Mouse (Mus musculus) lung, embryonic 16.5 days (tissue): ENCODE measurements at regions not wholly inside any gene's neighbourhood (a gene's known extent, or its start where the extent isn't known, plus 50 kb on each side); places are given as distances from the start of the nearest gene placed in this dataset.

Source experiments
- ATAC-seq: fragments of 200-750 bp; cut with Nextera tagmentation; 2 replicates; pipeline ENCODE4 v1.8.0; 2017; ENCODE audit warnings: low read depth, mild to moderate bottlenecking, moderate library complexity
- H3K27ac ChIP-seq: fragments of 300-500 bp; sonication (generic); 2 replicates; pipeline ENCODE4 v1.5.1; 2014; ENCODE audit warnings: mild to moderate bottlenecking, control low read depth, low read length
- H3K27me3 ChIP-seq: fragments of 300-500 bp; sonication (generic); 2 replicates; pipeline ENCODE4 v1.6.1; 2014; ENCODE audit warnings: low read depth, low read length, mixed read lengths; ENCODE audit not compliant: control insufficient read depth, insufficient read depth
- H3K36me3 ChIP-seq: fragments of 300-500 bp; sonication (generic); 2 replicates; pipeline ENCODE4 v1.6.1; 2014; ENCODE audit warnings: low read length; ENCODE audit not compliant: control insufficient read depth, insufficient read depth
- H3K4me1 ChIP-seq: fragments of 300-500 bp; sonication (generic); replicated peaks from 2 replicates; pipeline ENCODE4 v1.6.1; 2014; ENCODE audit warnings: low read length, mixed read lengths; ENCODE audit not compliant: control insufficient read depth, insufficient read depth
- H3K4me2 ChIP-seq: fragments of 300-500 bp; sonication (generic); 2 replicates; pipeline ENCODE4 v1.6.1; 2014; ENCODE audit warnings: low read depth, low read length, control low read depth
- H3K4me3 ChIP-seq: fragments of 300-500 bp; sonication (generic); 2 replicates; pipeline ENCODE4 v1.5.1; 2014; ENCODE audit warnings: mild to moderate bottlenecking, low read length, control low read depth
- H3K9ac ChIP-seq: fragments of 300-500 bp; sonication (generic); 2 replicates; pipeline ENCODE4 v1.6.1; 2014; ENCODE audit warnings: low read length, control low read depth
- H3K9me3 ChIP-seq: fragments of 300-500 bp; sonication (generic); 2 replicates; pipeline ENCODE4 v1.6.1; 2016; ENCODE audit warnings: low read length; ENCODE audit not compliant: control insufficient read depth
- WGBS: fragments of 180-500 bp; shearing (Covaris S2); extraction: QIAGEN DNeasy Blood & Tissue Kit; methylation state at CpG from one replicate; pipeline ENCODE4 v1.1.7; 2014; 5-methylcytosine and 5-hydroxymethylcytosine counted together

DNA sequence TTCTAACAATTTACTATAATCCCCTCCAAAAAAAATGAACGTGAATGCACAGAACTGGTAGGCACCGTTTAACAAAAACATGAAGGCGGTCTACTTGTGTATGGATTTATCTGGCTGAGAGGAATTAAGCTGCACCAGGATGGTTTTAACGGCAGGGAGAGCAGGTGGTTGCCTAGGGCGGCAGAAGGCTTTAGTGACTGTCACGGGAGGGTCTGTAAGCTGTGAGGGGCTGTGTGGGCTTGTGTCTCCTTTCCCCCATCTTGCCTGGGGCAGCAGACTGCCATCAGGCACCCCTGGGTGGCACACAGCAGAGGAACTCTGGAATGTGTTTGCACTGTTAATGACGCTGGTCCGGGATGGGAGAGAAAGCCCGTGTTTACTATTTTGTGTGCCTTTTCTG, 308.6 kb downstream of the Irs2 start:
- Histone ChIP-seq H3K27me3 (no peaks in the 10 kb centered on the region), H3K4me3 (no peak overlapping the region), H3K36me3 (no peaks in the 10 kb centered on the region), H3K27ac (no peak overlapping the region), H3K4me1 (no peaks in the 10 kb centered on the region), H3K9me3 (no peaks in the 10 kb centered on the region), H3K9ac (no peak overlapping the region), H3K4me2 (no peak overlapping the region)
- no peak for ATAC-seq
- 77% methylated on average over 9 of the region's 9 CpGs for WGBS

DNA sequence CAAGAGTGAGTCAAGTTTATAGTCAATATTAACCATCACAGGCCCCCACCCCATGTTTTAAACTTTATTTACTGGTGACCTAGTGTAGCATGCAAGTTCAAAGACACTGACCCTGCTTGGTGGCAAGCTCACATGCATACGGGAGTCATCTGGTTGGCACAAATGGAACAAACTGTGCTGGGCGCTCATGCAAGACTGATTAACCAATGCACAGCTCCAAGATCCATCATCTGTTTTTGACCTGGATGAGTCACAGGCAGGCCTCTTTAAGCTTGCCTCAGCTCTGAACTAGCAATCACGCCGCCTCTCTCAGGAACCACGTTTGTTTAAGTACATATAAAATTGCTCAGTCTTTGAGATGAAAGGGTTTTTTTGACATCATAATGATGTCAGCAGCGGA, 313.1 kb downstream of the Irs2 start:
- H3K4me1 ChIP-seq, result no peaks in the 10 kb centered on the region
- no peaks in the 10 kb centered on the region for H3K36me3 ChIP-seq
- ATAC-seq, result no peak
- H3K4me2 ChIP-seq, result no peak overlapping the region
- no peak overlapping the region for H3K4me3 ChIP-seq
- no peaks in the 10 kb centered on the region for H3K27me3 ChIP-seq
- no peak overlapping the region for H3K27ac ChIP-seq
- WGBS, result 78% methylated on average over 6 of the region's 6 CpGs
- H3K9ac ChIP-seq, result no peak overlapping the region
- no peaks in the 10 kb centered on the region for H3K9me3 ChIP-seq

DNA sequence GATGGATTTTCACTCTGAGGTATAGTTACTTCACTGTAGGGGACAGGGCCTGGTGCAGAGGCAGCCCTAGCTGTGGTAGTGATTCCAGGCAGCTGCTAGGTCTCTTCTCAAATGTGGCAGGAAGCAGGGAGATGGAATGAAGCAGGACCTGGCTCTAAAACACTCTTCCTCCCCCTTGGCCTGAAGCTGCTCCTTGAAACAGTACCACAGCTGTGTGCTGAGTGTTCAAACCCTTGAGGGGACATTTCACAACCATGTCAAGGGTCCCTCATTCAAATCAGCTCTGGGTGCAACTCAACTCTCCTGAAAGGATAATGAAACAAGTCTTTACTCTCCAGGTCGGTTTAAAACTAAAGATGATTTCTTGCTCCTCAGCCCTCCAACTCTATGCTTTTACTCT, 317.6 kb downstream of the Irs2 start:
- Histone ChIP-seq H3K4me2 (no peak overlapping the region), H3K4me3 (no peak overlapping the region), H3K36me3 (no peaks in the 10 kb centered on the region), H3K4me1 (peaks cover 3% of the 10 kb centered on the region; the same call in 1 of the 2 replicates), H3K27me3 (no peaks in the 10 kb centered on the region; the same call in 1 of the 2 replicates), H3K27ac (no peak overlapping the region), H3K9ac (no peak overlapping the region), H3K9me3 (no peaks in the 10 kb centered on the region)
- WGBS, result 57% methylated on average over 1 of the region's 1 CpGs
- ATAC-seq, result peak; percentile 41

DNA sequence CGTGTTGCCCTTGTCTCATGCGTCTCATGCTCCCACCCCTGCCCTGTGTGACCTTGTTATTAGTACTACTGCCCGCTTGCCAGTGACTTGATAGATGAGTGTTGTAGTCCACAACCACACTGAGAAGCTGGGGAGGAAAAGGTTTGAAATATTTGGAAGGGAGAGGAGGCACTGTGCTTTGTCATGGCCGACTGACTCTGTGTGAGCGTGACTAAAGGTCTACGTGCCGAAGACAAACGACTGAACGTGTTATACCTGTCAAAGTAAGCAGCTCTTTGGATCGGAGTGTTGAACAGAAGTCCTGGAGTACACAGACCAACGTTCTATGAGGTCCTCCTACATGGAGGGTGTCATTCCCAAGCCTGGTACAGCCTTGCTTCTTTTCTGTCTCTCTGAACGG, 318.4 kb downstream of the Irs2 start:
- Histone ChIP-seq H3K36me3 (no peaks in the 10 kb centered on the region), H3K4me1 (peaks cover 3% of the 10 kb centered on the region; the same call in 1 of the 2 replicates), H3K27me3 (no peaks in the 10 kb centered on the region; the same call in 1 of the 2 replicates), H3K9ac (no peak overlapping the region), H3K4me3 (no peak overlapping the region), H3K27ac (no peak overlapping the region), H3K4me2 (no peak overlapping the region), H3K9me3 (no peaks in the 10 kb centered on the region)
- WGBS, result 63% methylated on average over 12 of the region's 12 CpGs
- no peak for ATAC-seq

DNA sequence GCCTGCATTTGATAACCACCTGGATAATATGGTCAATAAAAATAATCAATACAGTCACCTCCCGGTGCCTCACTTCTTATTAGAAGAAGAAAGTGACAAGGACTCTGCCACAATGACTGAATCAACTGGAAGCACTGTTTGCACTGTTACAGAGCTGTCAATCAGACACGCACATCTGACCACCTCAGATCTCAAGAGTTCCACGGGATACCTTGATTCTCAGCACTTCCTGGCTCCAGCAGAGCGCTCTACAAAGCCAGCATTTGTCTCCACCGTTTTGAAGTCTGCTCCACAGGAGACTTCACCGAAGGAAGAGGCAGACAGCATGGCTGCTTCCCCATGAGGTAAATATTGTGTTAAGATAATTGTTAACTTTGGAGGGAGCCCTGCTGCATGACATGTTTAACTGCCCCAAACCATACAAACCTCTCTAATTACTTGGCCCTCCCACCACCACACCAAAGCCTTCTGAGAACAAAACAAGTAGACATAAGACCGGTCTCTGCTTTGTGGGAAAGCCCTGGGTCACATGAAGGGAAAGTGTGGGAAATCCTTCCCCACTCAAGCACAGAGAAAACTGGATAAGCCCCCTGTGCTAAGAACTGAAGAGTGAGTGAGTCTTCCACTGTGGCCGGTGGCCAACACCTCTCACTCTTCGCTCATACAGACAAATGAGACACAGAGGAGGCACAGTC, 320.2 kb downstream of the Irs2 start:
- Histone ChIP-seq H3K27ac (no peak overlapping the region), H3K4me2 (no peak overlapping the region), H3K4me3 (no peak overlapping the region), H3K9me3 (no peaks in the 10 kb centered on the region), H3K36me3 (no peaks in the 10 kb centered on the region), H3K27me3 (no peaks in the 10 kb centered on the region; the same call in 1 of the 2 replicates), H3K9ac (no peak overlapping the region), H3K4me1 (peaks cover 3% of the 10 kb centered on the region; the same call in 1 of the 2 replicates)
- ATAC-seq, result no peak
- 26% methylated on average over 9 of the region's 9 CpGs for WGBS
